Mouse (Mus musculus) liver, embryonic 15.5 days (tissue): ENCODE measurements around the gene Tex45. TPM values are rescaled to one million over a fixed set of nuclear protein-coding genes. Genes with fewer than 3 reads are reported as not detected.

Source experiments
- polyA plus RNA-seq: library from polyadenylated mRNA; unstranded; fragments of >200 nt; fragmentation: Nextera tagmentation; extraction: Ambion mirVana; gene quantifications from 2 replicates; pipeline ENCODE4 v1.2.1, GENCODE M21; 2015

Gene Tex45
- polyA plus RNA-seq, 1 experiment from 2014 or later: not detected

Other genes with a start within 250 kb of the Tex45 start
- gene Insr, start 191.2 kb upstream of the Tex45 start, polyA plus RNA-seq: 20.5 and 25.7 TPM in 2 replicates
- 1.2 TPM in 2 replicates for gene A430078G23Rik, start 117.4 kb upstream of the Tex45 start, polyA plus RNA-seq
- 1.8 and 2.2 TPM in 2 replicates for gene Arhgef18, start 77.9 kb upstream of the Tex45 start, polyA plus RNA-seq
- gene Pex11g, start 3.2 kb upstream of the Tex45 start, polyA plus RNA-seq: 6.7 and 8.0 TPM in 2 replicates
- 4.8 and 5.8 TPM in 2 replicates for gene Zfp358, start 22.3 kb downstream of the Tex45 start, polyA plus RNA-seq
- gene Mcoln1, start 29.6 kb downstream of the Tex45 start, polyA plus RNA-seq: 21.4 and 25.0 TPM in 2 replicates
- gene Pnpla6, start 44.5 kb downstream of the Tex45 start, polyA plus RNA-seq: 9.2 and 11.9 TPM in 2 replicates
- gene C330021F23Rik, start 97.1 kb downstream of the Tex45 start, polyA plus RNA-seq: 4.3 and 4.4 TPM in 2 replicates
- 1.7 and 1.9 TPM in 2 replicates for gene Camsap3, start 116.4 kb downstream of the Tex45 start, polyA plus RNA-seq
- gene Xab2, start 150.5 kb downstream of the Tex45 start, polyA plus RNA-seq: 27.3 and 31.0 TPM in 2 replicates
- gene Pet100, start 150.7 kb downstream of the Tex45 start, polyA plus RNA-seq: 49.8 and 72.1 TPM in 2 replicates
- gene Pcp2, start 154.7 kb downstream of the Tex45 start, polyA plus RNA-seq: 0.09 and 0.22 TPM in 2 replicates
- gene Stxbp2, start 160.1 kb downstream of the Tex45 start, polyA plus RNA-seq: 49.8 and 50.7 TPM in 2 replicates
- not detected in 2 replicates for gene Retn, start 184.9 kb downstream of the Tex45 start, polyA plus RNA-seq
- gene Mcemp1, start 194.9 kb downstream of the Tex45 start, polyA plus RNA-seq: 8.2 and 8.9 TPM in 2 replicates
- 2.6 and 3.5 TPM in 2 replicates for gene Fcor, start 201.5 kb downstream of the Tex45 start, polyA plus RNA-seq
- 13.2 and 15.1 TPM in 2 replicates for gene Trappc5, start 205.4 kb downstream of the Tex45 start, polyA plus RNA-seq
- gene Fcer2a, start 223.3 kb downstream of the Tex45 start, polyA plus RNA-seq: 0.05 and 0.08 TPM in 2 replicates
- 6.7 and 9.3 TPM in 2 replicates for gene Clec4g, start 249.8 kb downstream of the Tex45 start, polyA plus RNA-seq